Mouse (Mus musculus): Measurements from ENCODE around the gene Myo1e. TPM values are rescaled to one million over a fixed set of nuclear protein-coding genes. Genes with fewer than 3 reads are reported as not detected.

The Myo1e gene
- polyA plus RNA-seq, 1 experiment from 2014 or later: 17.6 TPM

DNA sequence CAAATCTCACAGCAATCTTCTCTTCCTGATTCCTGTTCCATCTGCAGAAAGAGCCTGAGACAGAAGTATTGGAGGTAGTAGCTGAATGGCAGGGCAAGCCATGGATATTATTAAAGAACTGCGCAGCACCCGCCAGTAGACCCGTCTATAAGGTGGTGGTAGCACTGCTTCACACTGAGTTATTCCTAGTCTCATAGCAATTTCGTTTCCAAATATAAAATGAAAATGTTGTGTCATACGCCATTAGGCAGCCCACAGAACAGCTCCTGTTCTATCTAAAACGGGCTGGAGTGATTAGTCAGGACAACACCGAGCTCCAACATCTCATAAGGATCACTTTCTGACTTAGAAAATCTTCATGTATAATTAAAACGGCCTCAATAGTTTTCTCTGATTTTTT lies 157.6 kb downstream of the Myo1e start:
- WGBS: 92% methylated on average over 8 of the region's 8 CpGs

DNA sequence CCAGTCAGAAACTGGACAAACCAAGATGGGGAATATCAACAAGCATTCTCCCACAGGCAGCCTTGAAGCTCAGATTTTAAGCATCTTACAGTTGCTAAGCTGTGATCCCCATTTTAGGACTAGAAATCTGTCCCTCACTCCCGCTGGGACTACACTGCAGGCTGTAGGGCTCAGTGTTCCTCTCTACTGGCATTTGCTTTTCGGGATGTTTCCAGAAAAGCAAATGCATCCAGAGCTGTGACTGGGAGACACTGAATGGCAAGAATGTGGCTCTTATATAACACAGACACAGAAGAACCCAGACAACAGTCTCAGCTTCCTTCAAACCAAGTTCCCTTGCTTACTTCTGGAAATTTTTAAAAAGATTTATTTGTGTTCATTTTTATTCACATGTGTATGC lies 158.8 kb downstream of the Myo1e start:
- 86% methylated on average over 2 of the region's 2 CpGs for WGBS
- Histone ChIP-seq H3K9me3 (no peaks in the 10 kb centered on the region), H3K36me3 (replicated peaks) (peaks cover 70% of the 10 kb centered on the region), H3K27ac (replicated peaks) (no peak overlapping the region), H3K4me3 (no peak overlapping the region), H3K4me1 (no peaks in the 10 kb centered on the region), H3K27me3 (replicated peaks; ENCODE audit: low read depth, poor library complexity, severe bottlenecking) (no peaks in the 10 kb centered on the region)
- DNase-seq (ENCODE audit: low spot score): no peak

More for the DNA sequence above, 157.6 kb downstream of the Myo1e start:
- Histone ChIP-seq H3K36me3 (replicated peaks) (peaks cover 68% of the 10 kb centered on the region), H3K4me3 (no peak overlapping the region), H3K9me3 (no peaks in the 10 kb centered on the region), H3K4me1 (no peaks in the 10 kb centered on the region), H3K27ac (replicated peaks) (no peak overlapping the region), H3K27me3 (replicated peaks; ENCODE audit: low read depth, poor library complexity, severe bottlenecking) (no peaks in the 10 kb centered on the region)
- DNase-seq (ENCODE audit: low spot score): no peak

DNA sequence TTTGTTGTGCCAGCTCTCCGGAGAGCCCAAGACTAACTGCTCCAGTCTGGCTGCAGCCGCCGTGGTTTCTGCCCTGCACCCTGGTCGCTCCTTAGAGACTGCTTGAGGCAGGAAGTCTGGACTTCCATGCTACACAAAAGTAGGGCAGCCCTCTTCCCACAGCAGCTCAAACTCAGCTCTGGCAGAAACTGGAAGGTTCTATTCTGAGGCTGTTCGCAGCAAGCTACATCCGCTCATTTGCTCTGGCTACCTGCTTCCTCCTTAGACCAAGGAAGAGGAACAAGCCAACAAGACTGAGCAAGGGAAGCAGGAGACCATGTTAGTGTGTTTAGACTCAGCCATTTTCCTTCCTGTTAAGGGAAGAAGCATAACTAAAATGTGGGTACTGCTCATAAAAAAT lies 159.7 kb downstream of the Myo1e start:
- Histone ChIP-seq H3K36me3 (replicated peaks) (peaks cover 69% of the 10 kb centered on the region), H3K4me3 (no peak overlapping the region), H3K9me3 (no peaks in the 10 kb centered on the region), H3K27me3 (replicated peaks; ENCODE audit: low read depth, poor library complexity, severe bottlenecking) (no peaks in the 10 kb centered on the region), H3K27ac (replicated peaks) (no peak overlapping the region), H3K4me1 (no peaks in the 10 kb centered on the region)
- no peak for DNase-seq (ENCODE audit: low spot score)
- 90% methylated on average over 6 of the region's 6 CpGs for whole genome bisulfite sequencing

DNA sequence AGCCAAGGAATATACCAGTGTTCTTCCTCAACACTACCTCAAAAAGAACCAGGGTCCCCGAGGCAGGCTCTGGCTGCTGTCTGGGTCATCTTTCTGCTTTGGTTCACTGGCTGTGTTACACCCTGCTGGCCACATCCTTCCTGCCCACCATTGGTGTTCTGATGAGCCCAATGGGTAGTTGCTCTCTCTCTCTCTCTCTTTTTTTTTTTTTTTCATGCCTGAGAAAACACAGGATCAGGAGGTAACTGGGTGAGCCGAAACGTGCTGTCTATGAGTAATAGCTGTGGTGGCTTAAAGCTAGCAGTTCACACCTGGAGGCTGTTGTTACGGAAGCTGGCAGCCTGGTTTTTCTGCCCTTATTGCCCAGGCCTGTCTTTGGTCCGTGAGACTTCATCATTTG lies 164.5 kb downstream of the Myo1e start:
- Histone ChIP-seq H3K36me3 (replicated peaks) (peaks cover 46% of the 10 kb centered on the region), H3K4me3 (no peak overlapping the region), H3K9me3 (no peaks in the 10 kb centered on the region), H3K4me1 (no peaks in the 10 kb centered on the region), H3K27me3 (replicated peaks; ENCODE audit: low read depth, poor library complexity, severe bottlenecking) (no peaks in the 10 kb centered on the region), H3K27ac (replicated peaks) (no peak overlapping the region)
- no peak for DNase-seq (ENCODE audit: low spot score)
- WGBS: 83% methylated on average over 5 of the region's 5 CpGs

DNA sequence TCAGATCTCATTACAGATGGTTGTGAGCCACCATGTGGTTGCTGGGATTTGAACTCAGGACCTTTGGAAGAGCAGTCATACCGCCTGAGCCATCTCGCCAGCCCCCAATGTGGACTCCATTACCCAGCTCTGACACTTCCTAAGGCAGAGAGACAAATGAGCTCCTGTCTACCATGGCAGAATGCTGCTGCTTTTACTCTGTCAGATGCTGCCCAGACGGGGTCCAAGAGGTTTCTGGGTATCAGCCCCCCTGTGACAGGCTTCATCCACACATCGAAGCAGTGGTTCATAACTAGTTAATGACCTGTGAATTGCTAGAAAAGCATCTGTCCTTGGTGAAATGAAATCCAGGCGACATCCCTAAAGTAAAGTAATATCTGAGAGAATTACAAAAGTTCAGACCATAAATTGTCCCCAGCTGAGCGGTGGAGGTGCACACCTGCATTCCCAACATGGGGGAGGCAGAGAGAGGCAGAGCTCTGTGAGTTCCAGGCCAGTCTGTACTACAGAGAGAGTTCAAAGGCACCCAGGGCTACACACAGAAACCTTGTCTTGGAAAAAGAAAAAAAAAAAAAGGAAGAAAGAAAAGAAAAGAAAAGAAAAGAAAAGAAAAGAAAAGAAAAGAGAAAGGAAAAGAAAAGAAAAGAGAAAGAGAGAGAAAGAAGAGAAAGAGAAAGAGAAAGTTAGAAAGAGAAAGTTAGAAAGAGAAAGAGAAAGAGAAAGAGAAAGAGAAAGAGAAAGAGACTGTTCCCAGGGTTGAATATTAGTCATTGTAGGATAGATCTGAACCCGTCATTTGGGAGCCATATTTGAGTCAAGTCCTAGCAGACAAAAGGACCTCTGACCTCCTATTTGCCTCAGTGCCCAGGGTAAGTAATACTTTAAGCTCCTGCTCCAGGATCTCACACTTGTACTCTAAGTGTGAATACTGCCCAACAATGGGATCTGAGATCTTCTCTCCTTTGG lies 172.6 kb downstream of the Myo1e start:
- H3K27ac ChIP-seq (replicated peaks): no peak overlapping the region
- 81% methylated on average over 7 of the region's 7 CpGs for WGBS
- H3K9me3 ChIP-seq: no peaks in the 10 kb centered on the region
- no peaks in the 10 kb centered on the region for H3K27me3 ChIP-seq (replicated peaks; ENCODE audit: low read depth, poor library complexity, severe bottlenecking)
- H3K4me3 ChIP-seq: no peak overlapping the region
- no peak for DNase-seq (ENCODE audit: low spot score)
- no peaks in the 10 kb centered on the region for H3K4me1 ChIP-seq
- peaks cover 44% of the 10 kb centered on the region for H3K36me3 ChIP-seq (replicated peaks)

DNA sequence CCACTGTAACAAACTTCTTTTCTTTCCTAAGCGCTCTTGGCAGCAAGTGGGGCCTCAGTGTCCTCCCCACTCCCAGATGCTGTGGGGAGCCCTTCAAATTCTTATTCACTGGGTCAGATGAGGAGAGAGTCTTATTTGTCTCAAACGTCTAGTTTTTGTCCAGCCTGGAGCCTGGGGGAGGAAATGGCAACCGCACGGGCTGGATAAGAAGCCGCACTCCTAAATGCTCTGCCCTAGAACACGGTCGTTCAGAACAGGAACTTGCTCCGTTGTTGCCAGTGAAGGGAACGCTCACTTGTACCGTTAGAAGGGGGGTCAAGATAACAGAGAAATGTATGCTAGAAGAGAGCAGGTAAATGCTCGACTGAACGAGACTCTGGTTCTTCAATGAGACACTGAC lies 174.9 kb downstream of the Myo1e start:
- H3K9me3 ChIP-seq: no peaks in the 10 kb centered on the region
- no peak overlapping the region for H3K4me3 ChIP-seq
- peaks cover 45% of the 10 kb centered on the region for H3K36me3 ChIP-seq (replicated peaks)
- DNase-seq (ENCODE audit: low spot score): no peak
- H3K4me1 ChIP-seq: no peaks in the 10 kb centered on the region
- WGBS: 87% methylated on average over 12 of the region's 12 CpGs
- H3K27ac ChIP-seq (replicated peaks): no peak overlapping the region
- no peaks in the 10 kb centered on the region for H3K27me3 ChIP-seq (replicated peaks; ENCODE audit: low read depth, poor library complexity, severe bottlenecking)

DNA sequence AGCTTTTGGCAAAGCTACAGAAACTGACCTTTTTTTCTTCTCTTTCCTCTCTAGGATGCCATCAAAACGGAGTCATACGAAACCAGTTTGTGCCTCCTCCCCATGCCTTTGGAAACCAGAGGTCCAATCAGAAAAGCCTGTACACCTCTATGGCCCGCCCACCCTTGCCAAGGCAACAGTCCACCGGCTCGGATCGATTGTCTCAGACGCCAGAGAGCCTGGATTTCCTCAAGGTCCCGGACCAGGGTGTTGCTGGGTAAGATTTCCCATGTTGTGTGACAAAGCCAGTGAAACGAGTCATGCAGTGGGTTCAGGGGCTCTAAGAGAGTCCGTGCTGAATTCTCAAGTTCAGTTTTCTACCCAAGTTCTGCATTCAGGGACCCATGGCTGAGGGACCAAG lies 176.6 kb downstream of the Myo1e start:
- H3K4me3 ChIP-seq: no peak overlapping the region
- H3K27me3 ChIP-seq (replicated peaks; ENCODE audit: low read depth, poor library complexity, severe bottlenecking): no peaks in the 10 kb centered on the region
- no peaks in the 10 kb centered on the region for H3K4me1 ChIP-seq
- no peaks in the 10 kb centered on the region for H3K9me3 ChIP-seq
- 79% methylated on average over 10 of the region's 10 CpGs for WGBS
- H3K27ac ChIP-seq (replicated peaks): no peak overlapping the region
- DNase-seq (ENCODE audit: low spot score): peak; percentile 25
- peaks cover 29% of the 10 kb centered on the region for H3K36me3 ChIP-seq (replicated peaks)

DNA sequence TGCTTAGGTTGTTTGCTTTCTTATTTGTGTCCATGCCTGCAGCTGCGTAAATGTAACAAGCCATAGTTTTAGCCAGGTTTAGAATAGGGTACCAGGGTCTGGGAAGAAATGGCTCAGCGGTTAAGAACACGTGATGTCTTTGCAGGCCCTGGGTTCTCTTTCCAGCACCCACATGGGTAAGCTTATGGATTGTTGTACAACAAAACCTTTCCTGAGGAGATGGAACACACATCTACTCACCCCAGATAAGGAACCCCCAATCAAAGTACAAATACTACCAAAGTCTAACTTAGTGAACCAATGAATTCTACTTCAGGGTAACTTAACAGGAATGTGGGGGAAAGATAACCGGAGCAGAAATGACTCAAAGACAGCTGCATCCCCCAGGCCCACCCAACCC lies 177.3 kb downstream of the Myo1e start:
- Histone ChIP-seq H3K27me3 (replicated peaks; ENCODE audit: low read depth, poor library complexity, severe bottlenecking) (no peaks in the 10 kb centered on the region), H3K27ac (replicated peaks) (no peak overlapping the region), H3K9me3 (no peaks in the 10 kb centered on the region), H3K36me3 (replicated peaks) (peaks cover 25% of the 10 kb centered on the region), H3K4me1 (no peaks in the 10 kb centered on the region), H3K4me3 (no peak overlapping the region)
- 94% methylated on average over 4 of the region's 4 CpGs for WGBS
- no peak for DNase-seq (ENCODE audit: low spot score)

DNA sequence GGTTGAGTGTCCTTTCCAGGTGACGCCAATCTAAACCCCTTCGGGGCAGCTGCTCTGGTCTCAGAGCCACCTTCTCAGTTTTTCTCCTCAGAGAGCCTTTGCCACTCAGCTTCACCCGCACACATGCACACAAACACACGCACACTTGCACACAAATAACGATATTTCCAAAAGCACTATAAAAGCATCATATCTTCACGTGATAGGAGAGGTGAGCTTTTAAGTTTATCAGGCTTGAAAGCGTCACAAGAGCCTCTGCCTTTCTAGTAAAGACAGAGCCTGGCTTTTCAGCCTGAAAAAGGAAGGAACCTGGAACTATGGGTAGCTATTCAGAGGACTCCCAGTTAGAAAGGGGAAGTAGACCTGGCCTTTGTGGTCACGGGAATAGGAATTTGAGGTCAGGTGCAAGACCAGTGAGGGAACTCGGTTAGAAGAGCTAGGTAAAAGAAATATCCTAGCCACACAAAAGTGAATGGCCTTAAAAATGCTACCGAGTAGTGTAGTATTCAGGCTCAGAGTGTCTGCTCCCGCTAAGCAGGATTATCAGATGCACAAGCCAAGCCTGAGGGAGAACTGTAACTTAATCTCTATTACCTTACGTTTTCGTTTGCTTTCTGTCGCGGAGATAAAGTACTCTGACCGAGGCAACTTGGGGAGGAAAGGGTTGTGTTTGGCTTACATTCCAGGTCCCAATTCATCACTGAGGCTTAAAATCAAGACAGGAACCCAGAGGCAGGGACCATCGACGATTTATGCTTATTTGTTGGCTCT lies 178.0 kb downstream of the Myo1e start:
- Histone ChIP-seq H3K4me1 (no peaks in the 10 kb centered on the region), H3K9me3 (no peaks in the 10 kb centered on the region), H3K4me3 (no peak overlapping the region), H3K27me3 (replicated peaks; ENCODE audit: low read depth, poor library complexity, severe bottlenecking) (no peaks in the 10 kb centered on the region), H3K36me3 (replicated peaks) (peaks cover 25% of the 10 kb centered on the region), H3K27ac (replicated peaks) (no peak overlapping the region)
- no peak for DNase-seq (ENCODE audit: low spot score)
- 84% methylated on average over 18 of the region's 18 CpGs for WGBS

DNA sequence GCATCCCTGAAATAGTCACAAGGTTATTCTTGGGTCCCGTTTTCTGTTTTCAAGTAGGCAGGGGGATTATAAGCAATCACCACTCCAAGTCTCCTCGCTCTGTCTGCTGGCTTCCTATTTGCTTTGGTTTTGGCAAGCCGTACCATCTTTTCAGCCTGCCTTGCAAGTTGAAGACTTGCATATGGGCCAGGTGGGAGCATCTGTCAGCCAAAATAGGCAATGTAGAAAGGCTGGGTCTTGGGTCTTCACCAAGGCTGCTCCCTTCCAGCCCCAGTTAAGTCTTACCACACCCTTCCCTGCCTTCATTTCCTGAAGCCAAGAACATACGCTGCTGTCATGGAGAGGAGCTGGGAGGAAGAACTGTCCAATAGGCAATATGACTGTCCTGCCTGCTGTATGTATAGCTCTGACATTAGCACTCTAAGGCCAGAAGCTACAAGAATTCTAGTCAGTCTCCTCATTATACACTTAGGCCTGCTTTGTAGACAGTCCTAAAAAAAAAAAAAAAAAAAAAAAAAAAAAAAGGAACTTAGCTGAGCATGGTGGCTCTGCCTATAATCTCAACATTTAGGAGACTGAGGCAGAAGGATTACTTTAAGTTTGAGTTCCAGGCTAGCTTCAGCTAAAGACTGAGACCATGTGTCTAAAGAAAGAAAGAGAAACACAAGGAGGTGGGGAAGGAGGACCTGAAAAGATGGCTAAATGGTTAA lies 180.4 kb downstream of the Myo1e start:
- Histone ChIP-seq H3K4me1 (peaks cover 5% of the 10 kb centered on the region; the same call in 1 of the 2 replicates), H3K4me3 (no peak overlapping the region), H3K27ac (replicated peaks) (no peak overlapping the region), H3K9me3 (no peaks in the 10 kb centered on the region), H3K27me3 (replicated peaks; ENCODE audit: low read depth, poor library complexity, severe bottlenecking) (no peaks in the 10 kb centered on the region), H3K36me3 (replicated peaks) (peaks cover 25% of the 10 kb centered on the region)
- no peak for DNase-seq (ENCODE audit: low spot score)
- 88% methylated on average over 4 of the region's 4 CpGs for WGBS

DNA sequence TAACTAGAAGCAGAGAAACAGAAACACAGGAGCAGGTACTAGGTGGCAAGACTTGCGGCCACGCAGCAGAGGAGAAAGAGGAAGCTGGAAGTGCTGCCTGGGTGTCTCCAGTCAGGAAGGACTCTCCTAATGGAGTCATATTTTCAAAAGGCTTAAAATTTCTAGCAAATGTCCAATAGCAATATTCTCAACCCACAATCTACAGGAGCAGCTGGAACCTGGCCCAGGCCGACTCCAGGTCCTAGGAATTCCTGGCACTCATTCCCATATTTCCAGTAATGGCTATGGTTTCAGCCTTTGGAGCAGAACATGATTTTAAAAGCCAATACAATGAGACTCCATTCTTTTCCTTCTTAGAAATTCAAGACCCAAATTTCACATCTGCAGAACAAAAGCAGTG lies 182.4 kb downstream of the Myo1e start:
- H3K36me3 ChIP-seq (replicated peaks): peaks cover 16% of the 10 kb centered on the region; the same call in 1 of the 2 replicates
- DNase-seq (ENCODE audit: low spot score): no peak

DNA sequence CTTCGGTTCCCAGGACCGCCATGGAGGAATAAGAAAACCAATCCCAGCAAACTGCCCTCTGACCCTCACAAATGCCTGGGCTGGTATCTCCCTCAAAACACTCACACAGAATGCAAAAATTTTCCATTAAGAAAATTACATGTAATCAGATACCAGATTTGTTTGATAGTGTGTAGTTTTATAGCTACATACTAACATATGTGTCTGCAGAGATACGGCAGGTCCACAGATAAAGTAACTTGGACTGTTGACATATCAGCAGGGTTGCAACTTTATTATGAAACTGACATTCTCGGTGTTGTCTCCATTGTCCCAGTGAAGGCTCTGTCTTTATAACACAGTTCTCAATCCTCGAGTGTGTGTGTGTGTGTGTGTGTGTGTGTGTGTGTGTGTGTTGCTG lies 183.9 kb downstream of the Myo1e start:
- H3K4me1 ChIP-seq: peaks cover 6% of the 10 kb centered on the region; the same call in 1 of the 2 replicates
- no peaks in the 10 kb centered on the region for H3K27me3 ChIP-seq (replicated peaks; ENCODE audit: low read depth, poor library complexity, severe bottlenecking)
- DNase-seq (ENCODE audit: low spot score): no peak
- H3K36me3 ChIP-seq (replicated peaks): peaks cover 12% of the 10 kb centered on the region
- H3K9me3 ChIP-seq: no peaks in the 10 kb centered on the region
- H3K4me3 ChIP-seq: no peak overlapping the region
- WGBS: 87% methylated on average over 5 of the region's 5 CpGs
- no peak overlapping the region for H3K27ac ChIP-seq (replicated peaks)

More for the DNA sequence above, 182.4 kb downstream of the Myo1e start:
- Histone ChIP-seq H3K4me1 (peaks cover 6% of the 10 kb centered on the region; the same call in 1 of the 2 replicates), H3K27ac (replicated peaks) (no peak overlapping the region), H3K4me3 (no peak overlapping the region), H3K9me3 (no peaks in the 10 kb centered on the region), H3K27me3 (replicated peaks; ENCODE audit: low read depth, poor library complexity, severe bottlenecking) (no peaks in the 10 kb centered on the region)
- 91% methylated on average over 3 of the region's 3 CpGs for WGBS
